Mouse (Mus musculus) urinary bladder, postnatal 10 days (tissue): ENCODE measurements around the gene Olfr293.

Source experiments
- DNase-seq: peaks from one replicate; pipeline ENCODE4 v3.0.0; 2022; ENCODE audit warnings: low spot score

Gene Olfr293

GRCm38 (mm10) chr7:86648761-86649160, at the start of gene Olfr293:
TSS of gene Olfr293 (plus strand) at chr7:86649061.
- no peak for DNase-seq

DNA sequence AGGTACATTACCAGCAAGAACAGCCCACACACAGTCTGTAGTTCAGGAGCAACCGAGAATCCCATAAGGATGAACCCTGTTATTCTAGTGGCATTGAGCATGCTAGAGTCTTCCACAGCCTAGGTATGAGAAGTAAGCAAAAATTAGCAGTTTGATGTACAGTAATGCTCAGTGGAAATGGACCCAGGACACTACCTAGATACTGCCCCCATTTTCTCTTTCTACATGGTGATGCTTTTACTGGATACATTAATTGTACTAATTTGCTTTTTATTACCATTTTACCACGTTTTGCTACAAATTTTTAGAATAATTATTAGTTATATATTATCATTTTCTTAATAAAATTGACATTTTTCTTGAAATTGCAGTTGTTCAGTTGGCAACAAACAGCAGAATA, 32.3 kb upstream of the Olfr293 start, which contains the start of gene Olfr294:
TSS of gene Olfr294 (minus strand) at position 101 of the 400 bp plus-strand sequence.
- DNase-seq, result no peak

DNA sequence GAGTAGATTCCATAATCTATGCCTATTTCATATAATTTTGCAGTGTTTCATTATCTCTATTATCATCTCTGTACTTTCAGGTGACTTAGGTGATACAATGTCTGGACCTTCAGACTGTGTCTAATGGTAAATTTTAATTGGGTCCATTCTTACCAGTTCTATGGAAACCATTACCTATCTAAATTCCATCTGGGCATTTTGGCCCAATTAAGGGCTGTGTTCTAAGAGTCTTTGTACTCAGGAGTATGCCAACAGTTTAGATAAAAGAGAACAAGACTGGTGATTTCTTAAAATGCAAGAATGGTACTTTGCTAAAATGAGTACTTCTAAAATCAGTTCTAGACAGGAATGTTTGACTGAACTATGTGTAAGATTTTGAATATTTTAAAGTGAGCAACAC, 39.2 kb downstream of the Olfr293 start, which contains the start of gene Olfr292:
TSS of gene Olfr292 (plus strand) at position 301 of the 400 bp plus-strand sequence.
- no peak for DNase-seq
